ENCODE assay signal across 8 mouse cellular contexts in genomic region chr4:43058753-43059654, GRCm38 (mm10). TPM values are rescaled to one million over a fixed set of nuclear protein-coding genes. Genes with fewer than 3 reads are reported as not detected.
DNase-seq lines count a peak whose midpoint lies in the region; ATAC-seq and TF ChIP-seq lines count a peak whose summit lies in the region.

Unc13b (plus strand) TSS chr4:43058953.

- H3K36me3 ChIP-seq in hindbrain, postnatal 0 days (ENCODE audit: insufficient read depth, low read length) = no peaks in the 10 kb centered on the region

- H3K4me1 ChIP-seq in hindbrain, postnatal 0 days (ENCODE audit: insufficient read depth, low read length) = peaks cover 3% of the 10 kb centered on the region; the same call in 1 of the 2 replicates

- DNase-seq in adrenal gland, adult 8-10 months = peak; percentile 92
- DNase-seq in embryo, embryonic 10.5 days (ENCODE audit: low spot score) = peak; percentile 93
- DNase-seq in gastrocnemius, postnatal 10 days = peak; percentile 80
- DNase-seq in hindbrain, postnatal 0 days (ENCODE audit: low spot score) = peak; percentile 96
- DNase-seq in left cerebral cortex, postnatal 10 days (ENCODE audit: extremely low spot score in 1 of 2, low spot score in 2 of 2) = peak; percentile 90 to 97
- DNase-seq in right cerebral cortex, postnatal 14 days = peak; percentile 92
- DNase-seq in urinary bladder, postnatal 25 days (ENCODE audit: low spot score) = peak; percentile 79

- intact Hi-C loops in left cerebral cortex, postnatal 10 days (cut with DNase I) = loop anchor here (5.0 kb wide), 2 partner anchors 53 to 183 kb away; no protein-coding TSS in a partner anchor

- peak; percentile 97 for ATAC-seq in hindbrain, postnatal 0 days
- peak; percentile 99 for ATAC-seq in megakaryocyte progenitor cell, adult 5-6 weeks (replicated peaks; ENCODE audit: poor library complexity)

- no peaks in the 10 kb centered on the region for H3K9me3 ChIP-seq in hindbrain, postnatal 0 days (ENCODE audit: low read length)

- H3K27ac ChIP-seq in hindbrain, postnatal 0 days = peak within 1 kb of the TSS; percentile 72

- no peak for TF ChIP-seq CTCF in hindbrain, postnatal 0 days (IDR thresholded peaks at IDR 0.05; ENCODE audit: low read depth)

- under 1% methylated on average over 88 of the region's 90 CpGs for WGBS in hindbrain, postnatal 0 days

- H3K4me3 ChIP-seq in hindbrain, postnatal 0 days (ENCODE audit: low read length) = peak within 1 kb of the TSS; percentile 88

- no peaks in the 10 kb centered on the region for H3K27me3 ChIP-seq in hindbrain, postnatal 0 days (ENCODE audit: insufficient read depth, low read length)

- peak within 1 kb of the TSS; percentile 82 for H3K4me2 ChIP-seq in hindbrain, postnatal 0 days (ENCODE audit: low read depth, low read length)

- peak within 1 kb of the TSS; percentile 81 for H3K9ac ChIP-seq in hindbrain, postnatal 0 days (replicated peaks; ENCODE audit: low read length)

RNA-seq across cellular contexts. Expression of gene Unc13b, which starts in this region (rescaled TPM):
- 10 to 100 TPM; 17.2 to 33.9 (median 22.9) TPM for total RNA-seq in adrenal gland, adult 8-10 months (2022)
- 1 to 10 TPM; 5.0 to 7.1 TPM for total RNA-seq in gastrocnemius, postnatal 10 days (2021)
- total RNA-seq in hindbrain, postnatal 0 days (2014; rRNA removed) = 40.4 and 41.8 TPM in 2 replicates
- 6.6 TPM in 2 replicates for polyA plus RNA-seq in hindbrain, postnatal 0 days (2015; fragmentation: Nextera tagmentation; extraction: Ambion mirVana)
- 10 to 100 TPM; 61.0 to 65.4 TPM for total RNA-seq in left cerebral cortex, postnatal 10 days (2021)
- total RNA-seq in megakaryocyte progenitor cell, adult 5-6 weeks (2015) = 0.07 TPM in 1 of 2 replicates, not detected in the other
- 0.37 and 0.96 TPM in 2 replicates for total RNA-seq in megakaryocyte progenitor cell, adult 5-6 weeks (2017)

Comparison
In these comparisons a context has a peak if more than half of its experiments do, and no peak if none do; other contexts are left out.
1. Peak in every context shown above with its lines: DNase-seq, ATAC-seq, H3K4me3 ChIP-seq and H3K27ac ChIP-seq.
2. Peak in ATAC-seq in megakaryocyte progenitor cell, adult 5-6 weeks; RNA of the gene not detected or under 1 TPM.